Mouse (Mus musculus): ENCODE measurements around the gene Cd96. TPM values are rescaled to one million over a fixed set of nuclear protein-coding genes. Genes with fewer than 3 reads are reported as not detected.
"Not testable (repeated sequence)": the region's sequence is repeated elsewhere in the genome, so short reads cannot be mapped to it uniquely, and the experiment has no call there.

The Cd96 gene
- 0.70 TPM in 1 of 2 replicates, not detected in the other for polyA plus RNA-seq (2011; ENCODE audit: insufficient read depth, insufficient read length, low replicate concordance, missing spikeins)

DNA sequence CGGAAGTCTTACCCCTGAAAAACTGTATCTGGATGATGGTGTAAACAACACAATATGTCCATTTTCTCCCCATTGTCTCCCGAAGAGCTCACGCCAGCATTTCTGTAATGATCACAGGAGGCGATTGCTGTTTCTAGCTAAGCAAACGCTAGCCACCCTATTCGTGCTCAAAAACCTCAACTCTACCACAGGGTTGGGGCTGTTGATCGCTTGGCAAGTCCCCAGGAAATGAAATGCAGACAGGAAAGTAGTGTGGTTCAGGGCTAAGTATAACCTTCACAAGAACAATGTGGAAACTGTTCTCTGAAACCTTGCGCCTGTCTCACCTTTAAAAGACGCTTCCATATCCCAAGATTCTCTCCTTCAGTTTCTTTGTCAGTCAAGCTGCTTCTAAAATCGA is at the start of gene Cd96:
Gene Cd96, minus strand, starts transcription at position 232 of the 400 bp plus-strand sequence.
- Histone ChIP-seq H3K4me1 (ENCODE audit: control insufficient read depth, insufficient read depth, low read length) (no peaks in the 10 kb centered on the region), H3K27ac (ENCODE audit: control insufficient read depth, insufficient read depth, low read depth, low read length, poor library complexity) (no peak within 1 kb of the TSS), H3K4me3 (replicated peaks; ENCODE audit: control insufficient read depth, low read depth, low read length) (peak within 1 kb of the TSS; percentile 16)
- TF ChIP-seq POLR2A (IDR thresholded peaks at IDR 0.05; ENCODE audit: borderline replicate concordance, control insufficient read depth, low read depth, low read length) (no peak), CTCF (IDR thresholded peaks at IDR 0.05; ENCODE audit: control insufficient read depth, insufficient read depth, low read length) (no peak)
- 1% methylated on average over 10 of the region's 10 CpGs for WGBS

DNA sequence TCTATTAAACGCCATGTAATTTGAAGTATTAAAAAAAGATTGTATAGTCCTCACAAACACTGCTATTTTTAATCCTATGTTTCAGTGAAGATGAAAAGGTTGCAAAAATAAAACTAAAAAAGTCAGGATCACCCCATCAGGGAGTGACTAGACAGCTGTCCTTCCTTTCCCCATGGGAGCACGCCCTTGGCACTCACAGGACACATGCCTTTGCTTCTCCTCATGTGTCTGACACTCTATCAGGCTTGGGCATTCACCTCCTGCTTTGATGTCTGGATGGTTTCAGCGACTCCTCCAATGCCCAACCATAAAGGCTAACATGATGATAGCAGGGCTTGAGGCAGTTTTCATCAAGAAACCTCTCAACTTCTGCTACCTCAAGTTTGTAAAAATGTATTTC is 46.9 kb upstream of the Cd96 start:
- Histone ChIP-seq H3K4me3 (replicated peaks; ENCODE audit: control insufficient read depth, low read depth, low read length) (no peak overlapping the region), H3K27ac (ENCODE audit: control insufficient read depth, insufficient read depth, low read depth, low read length, poor library complexity) (no peak overlapping the region), H3K4me1 (ENCODE audit: control insufficient read depth, insufficient read depth, low read length) (no peaks in the 10 kb centered on the region)
- WGBS = 65% methylated on average over 3 of the region's 3 CpGs
- TF ChIP-seq CTCF (IDR thresholded peaks at IDR 0.05; ENCODE audit: control insufficient read depth, insufficient read depth, low read length) (no peak), POLR2A (IDR thresholded peaks at IDR 0.05; ENCODE audit: borderline replicate concordance, control insufficient read depth, low read depth, low read length) (no peak)

DNA sequence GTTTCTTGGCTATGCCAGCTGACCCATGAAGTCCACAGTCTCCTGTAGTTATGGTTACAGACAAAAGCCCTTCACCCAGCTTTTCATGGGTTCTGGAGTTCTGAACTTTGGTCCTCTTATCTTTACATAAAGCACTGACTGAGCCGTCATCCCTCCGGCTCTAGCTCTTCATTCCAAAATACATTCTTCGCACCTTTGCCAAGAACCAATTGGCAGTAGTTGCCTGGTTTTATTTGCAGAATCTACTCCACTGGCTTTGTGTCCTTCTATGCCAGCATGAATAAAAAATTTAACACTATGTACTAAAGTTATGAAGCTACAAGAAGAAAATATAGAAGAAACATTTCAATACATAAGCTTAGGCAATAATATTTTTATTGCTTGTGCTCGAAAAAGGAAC is 45.3 kb upstream of the Cd96 start:
- no peak overlapping the region for H3K4me3 ChIP-seq (replicated peaks; ENCODE audit: control insufficient read depth, low read depth, low read length)
- no peak overlapping the region for H3K27ac ChIP-seq (ENCODE audit: control insufficient read depth, insufficient read depth, low read depth, low read length, poor library complexity)
- H3K4me1 ChIP-seq (ENCODE audit: control insufficient read depth, insufficient read depth, low read length) = no peaks in the 10 kb centered on the region
- no peak for TF ChIP-seq CTCF (IDR thresholded peaks at IDR 0.05; ENCODE audit: control insufficient read depth, insufficient read depth, low read length)
- no peak for TF ChIP-seq POLR2A (IDR thresholded peaks at IDR 0.05; ENCODE audit: borderline replicate concordance, control insufficient read depth, low read depth, low read length)
- WGBS = 87% methylated on average over 4 of the region's 4 CpGs

DNA sequence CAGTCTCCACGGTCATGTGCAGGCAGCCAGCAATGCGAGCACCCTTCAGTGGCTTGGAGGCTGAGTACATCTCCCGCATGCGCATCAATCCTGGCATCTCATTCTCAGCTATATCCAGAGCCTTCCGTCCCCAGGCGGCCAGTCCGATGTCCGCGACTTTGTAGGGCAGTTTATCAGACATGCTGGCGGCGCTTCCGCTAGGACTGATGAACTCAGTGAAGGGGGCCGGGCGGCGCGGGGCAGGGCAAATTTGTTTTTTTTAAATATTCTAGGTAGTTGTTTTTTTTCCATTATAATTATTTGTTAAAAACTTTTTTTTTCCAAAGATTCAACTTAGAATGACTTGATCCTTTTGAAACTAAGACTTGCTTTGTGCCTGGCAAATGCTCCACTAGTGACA is 34.8 kb upstream of the Cd96 start, which contains the start of gene Gm4737:
Gene Gm4737, minus strand, starts transcription at position 246 of the 400 bp plus-strand sequence.
- H3K4me3 ChIP-seq (replicated peaks; ENCODE audit: control insufficient read depth, low read depth, low read length); H3K27ac ChIP-seq (ENCODE audit: control insufficient read depth, insufficient read depth, low read depth, low read length, poor library complexity); H3K4me1 ChIP-seq (ENCODE audit: control insufficient read depth, insufficient read depth, low read length): not testable (repeated sequence)
- WGBS = 89% methylated on average over 12 of the region's 16 CpGs

DNA sequence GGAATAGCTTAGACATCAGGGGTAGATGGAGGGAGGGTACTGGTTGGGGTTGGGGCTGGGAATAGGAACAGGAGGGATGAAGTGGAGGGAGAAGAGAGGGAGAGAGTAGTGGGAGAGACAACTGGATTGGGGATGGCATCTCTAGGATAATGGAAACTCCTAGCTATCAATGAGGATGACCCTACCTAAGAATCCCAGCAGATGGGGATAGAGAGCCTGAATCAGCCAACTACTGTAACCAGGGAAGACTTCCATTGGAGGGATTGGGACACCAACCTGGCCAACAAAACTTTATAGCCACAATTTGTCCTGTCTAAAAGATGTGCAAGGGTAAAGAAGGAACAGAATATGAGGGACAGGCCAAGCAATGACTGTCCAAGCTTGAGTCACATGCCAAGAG is 31.1 kb upstream of the Cd96 start:
- Histone ChIP-seq H3K27ac (ENCODE audit: control insufficient read depth, insufficient read depth, low read depth, low read length, poor library complexity) (no peak overlapping the region), H3K4me3 (replicated peaks; ENCODE audit: control insufficient read depth, low read depth, low read length) (no peak overlapping the region), H3K4me1 (ENCODE audit: control insufficient read depth, insufficient read depth, low read length) (no peaks in the 10 kb centered on the region)
- TF ChIP-seq CTCF (IDR thresholded peaks at IDR 0.05; ENCODE audit: control insufficient read depth, insufficient read depth, low read length) (no peak), POLR2A (IDR thresholded peaks at IDR 0.05; ENCODE audit: borderline replicate concordance, control insufficient read depth, low read depth, low read length) (no peak)

DNA sequence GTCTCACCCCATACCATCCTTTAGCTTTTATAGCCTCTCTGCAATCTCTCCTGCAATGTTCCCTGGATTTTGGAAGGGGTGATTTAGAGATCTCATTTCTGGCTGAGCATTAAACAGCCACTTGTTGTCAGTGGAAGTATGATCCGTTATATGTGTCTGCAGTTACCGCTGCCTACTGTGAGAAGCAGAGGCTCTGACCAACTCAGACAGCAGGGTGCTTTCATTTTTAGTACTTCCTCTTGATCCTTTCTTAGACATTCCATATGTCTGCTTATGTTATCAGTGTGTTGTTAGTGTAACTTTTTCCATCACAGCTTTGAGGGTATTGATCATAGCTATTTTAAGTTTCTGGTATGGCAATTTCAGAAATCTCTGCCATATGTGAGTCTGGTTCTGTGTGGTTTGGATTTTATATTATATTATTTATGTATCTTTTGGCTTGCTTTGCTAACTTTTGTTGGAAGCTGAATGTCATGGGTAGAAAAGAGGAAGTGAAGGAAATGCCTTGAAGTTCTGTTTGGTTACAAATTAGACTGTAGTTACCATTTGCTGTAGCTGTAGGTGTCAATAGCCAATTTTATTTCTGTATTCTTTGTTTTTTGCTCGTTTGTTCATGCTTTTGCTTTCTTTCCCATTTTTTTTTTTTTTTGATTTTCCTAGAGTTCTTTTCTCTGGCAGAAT is 28.8 kb upstream of the Cd96 start:
- Histone ChIP-seq H3K4me1 (ENCODE audit: control insufficient read depth, insufficient read depth, low read length) (no peaks in the 10 kb centered on the region), H3K4me3 (replicated peaks; ENCODE audit: control insufficient read depth, low read depth, low read length) (no peak overlapping the region), H3K27ac (ENCODE audit: control insufficient read depth, insufficient read depth, low read depth, low read length, poor library complexity) (no peak overlapping the region)
- 7% methylated on average over 3 of the region's 3 CpGs for WGBS
- no peak for TF ChIP-seq CTCF (IDR thresholded peaks at IDR 0.05; ENCODE audit: control insufficient read depth, insufficient read depth, low read length)
- no peak for TF ChIP-seq POLR2A (IDR thresholded peaks at IDR 0.05; ENCODE audit: borderline replicate concordance, control insufficient read depth, low read depth, low read length)

DNA sequence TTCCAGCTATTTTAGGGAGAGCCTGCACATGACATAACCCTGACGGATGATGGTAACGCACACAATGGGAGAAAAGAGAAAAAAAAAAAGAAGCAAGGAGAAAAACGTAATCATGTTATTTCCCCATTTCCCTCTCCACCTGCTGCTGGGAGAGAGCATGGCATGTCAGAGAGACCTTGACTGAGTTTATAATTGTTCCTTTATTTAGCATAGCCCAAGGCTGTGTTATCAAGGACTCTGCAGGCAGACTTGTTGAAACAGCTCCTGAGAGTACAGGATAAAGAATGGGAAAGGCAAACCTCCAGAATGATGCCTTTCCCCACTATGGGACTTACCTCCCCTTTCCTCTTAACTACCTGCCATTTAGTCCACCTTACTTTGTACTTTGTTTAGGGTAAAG is 26.9 kb upstream of the Cd96 start:
- TF ChIP-seq CTCF (IDR thresholded peaks at IDR 0.05; ENCODE audit: control insufficient read depth, insufficient read depth, low read length) (no peak), POLR2A (IDR thresholded peaks at IDR 0.05; ENCODE audit: borderline replicate concordance, control insufficient read depth, low read depth, low read length) (no peak)
- WGBS = 83% methylated on average over 3 of the region's 3 CpGs
- H3K27ac ChIP-seq (ENCODE audit: control insufficient read depth, insufficient read depth, low read depth, low read length, poor library complexity) = no peak overlapping the region

DNA sequence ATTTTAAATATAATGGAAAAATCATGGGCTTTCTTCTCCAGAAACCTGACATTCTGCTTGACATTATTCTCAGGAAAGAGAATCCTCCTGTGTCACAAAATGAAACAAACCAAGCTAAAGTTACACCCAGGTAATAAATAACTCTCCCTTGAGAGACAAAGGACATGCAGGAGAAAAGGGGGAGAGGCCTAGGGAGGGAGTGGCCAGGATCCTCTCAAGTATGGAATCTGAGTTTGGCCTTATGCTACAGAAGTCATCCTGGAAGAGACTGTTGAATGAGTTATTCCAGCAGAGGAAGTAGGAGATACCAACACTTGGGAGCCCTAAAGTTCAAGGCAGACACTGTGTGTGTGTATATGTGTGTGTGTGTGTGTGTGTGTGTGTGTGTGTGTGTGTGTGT is 2.2 kb upstream of the Cd96 start:
- H3K27ac ChIP-seq (ENCODE audit: control insufficient read depth, insufficient read depth, low read depth, low read length, poor library complexity) = no peak overlapping the region
- no peak for TF ChIP-seq CTCF (IDR thresholded peaks at IDR 0.05; ENCODE audit: control insufficient read depth, insufficient read depth, low read length)
- TF ChIP-seq POLR2A (IDR thresholded peaks at IDR 0.05; ENCODE audit: borderline replicate concordance, control insufficient read depth, low read depth, low read length) = no peak
- no peak overlapping the region for H3K4me3 ChIP-seq (replicated peaks; ENCODE audit: control insufficient read depth, low read depth, low read length)
- H3K4me1 ChIP-seq (ENCODE audit: control insufficient read depth, insufficient read depth, low read length) = no peaks in the 10 kb centered on the region

More for the DNA sequence above, 26.9 kb upstream of the Cd96 start:
- Histone ChIP-seq H3K4me3 (replicated peaks; ENCODE audit: control insufficient read depth, low read depth, low read length) (no peak overlapping the region), H3K4me1 (ENCODE audit: control insufficient read depth, insufficient read depth, low read length) (no peaks in the 10 kb centered on the region)

DNA sequence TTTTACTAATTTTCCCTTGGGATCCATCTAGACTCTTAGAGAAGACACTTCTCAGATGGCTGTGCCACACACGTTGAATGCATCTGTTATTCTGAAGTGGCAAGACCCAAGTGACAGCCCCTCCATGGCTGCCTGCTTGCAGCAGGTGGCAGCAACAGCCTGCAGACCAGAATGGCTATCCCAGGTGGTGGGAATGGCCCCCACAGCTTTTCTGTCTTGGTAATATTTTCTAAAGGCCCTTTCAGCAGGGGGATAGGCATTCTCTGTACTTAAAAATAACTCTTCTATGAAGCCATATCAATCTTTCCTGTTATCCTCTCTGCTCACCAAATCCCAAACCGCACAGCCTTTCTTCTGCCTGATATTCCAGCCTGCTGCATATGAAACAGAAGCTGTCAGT is 1.4 kb upstream of the Cd96 start:
- 43% methylated on average over 2 of the region's 2 CpGs for WGBS
- H3K27ac ChIP-seq (ENCODE audit: control insufficient read depth, insufficient read depth, low read depth, low read length, poor library complexity) = no peak overlapping the region
- no peak overlapping the region for H3K4me3 ChIP-seq (replicated peaks; ENCODE audit: control insufficient read depth, low read depth, low read length)
- H3K4me1 ChIP-seq (ENCODE audit: control insufficient read depth, insufficient read depth, low read length) = no peaks in the 10 kb centered on the region
- peak; percentile 17; the same call in 1 of the 2 replicates for TF ChIP-seq CTCF (IDR thresholded peaks at IDR 0.05; ENCODE audit: control insufficient read depth, insufficient read depth, low read length)
- TF ChIP-seq POLR2A (IDR thresholded peaks at IDR 0.05; ENCODE audit: borderline replicate concordance, control insufficient read depth, low read depth, low read length) = no peak

All from bone marrow, adult 2 months (tissue).